Mouse (Mus musculus): ENCODE data around the gene Pde10a.

GRCm38 (mm10) chr17:8809771-8810170, 284.6 kb downstream of the Pde10a start:
- no peak for TF ChIP-seq CTCF (conservative IDR thresholded peaks at IDR 0.05; ENCODE audit: insufficient read depth, insufficient read length, low read depth, low read length)
- TF ChIP-seq POLR2A (IDR thresholded peaks at IDR 0.05; ENCODE audit: low read depth, low read length), result no peak
